Mouse (Mus musculus): ENCODE measurements at regions not wholly inside any gene's neighbourhood (a gene's known extent, or its start where the extent isn't known, plus 50 kb on each side); places are given as distances from the start of the nearest gene placed in this dataset.

DNA sequence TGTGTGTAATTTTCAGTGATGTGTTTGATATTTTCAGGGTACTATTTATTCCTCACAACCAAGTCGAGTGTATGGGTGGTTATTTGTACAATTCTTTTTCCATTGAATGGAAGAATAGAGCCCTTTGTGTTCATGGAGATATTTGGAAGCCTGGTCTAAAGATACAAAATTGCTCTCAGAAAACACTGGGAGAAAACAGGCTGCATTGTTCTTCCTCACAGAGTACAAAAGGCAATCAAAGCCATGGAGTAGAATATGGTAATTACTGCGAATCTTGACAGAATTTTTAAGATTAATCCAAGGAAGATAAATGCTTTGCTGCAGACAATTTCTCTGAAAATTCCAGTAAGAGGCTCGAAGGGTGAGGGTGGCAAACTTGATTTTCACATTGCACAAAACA lies 54.7 kb upstream of the Gnai1 start:
- H3K4me1 ChIP-seq (ENCODE audit: control insufficient read depth, insufficient read depth, low read length): no peaks in the 10 kb centered on the region
- H3K27ac ChIP-seq (ENCODE audit: insufficient read depth, low read depth, low read length): no peak overlapping the region
- H3K27me3 ChIP-seq (replicated peaks; ENCODE audit: control insufficient read depth, insufficient read depth, low read length): no peaks in the 10 kb centered on the region
- H3K4me3 ChIP-seq (ENCODE audit: insufficient read depth, low read depth, low read length): no peak overlapping the region
- no peak for DNase-seq
- 62% methylated on average over 3 of the region's 3 CpGs for WGBS
- no peaks in the 10 kb centered on the region for H3K36me3 ChIP-seq (ENCODE audit: control insufficient read depth, insufficient read depth, low read length)
- TF ChIP-seq CTCF (conservative IDR thresholded peaks at IDR 0.05; ENCODE audit: insufficient read depth, insufficient read length, low read depth, low read length) (no peak), POLR2A (IDR thresholded peaks at IDR 0.05; ENCODE audit: low read depth, low read length) (no peak)
